Comparison of ENCODE assay signal across 19 mouse cellular contexts in genomic region chr11:9213580-9213979, GRCm38 (mm10). TPM values are rescaled to one million over a fixed set of nuclear protein-coding genes. Genes with fewer than 3 reads are reported as not detected.
DNase-seq lines count a peak whose midpoint lies in the region; ATAC-seq and TF ChIP-seq lines count a peak whose summit lies in the region.
"Had no signal": no experiment of that assay in that cellular context is flagged by ENCODE, and none has a peak within 500 bp of the region (broad histone marks: within the 10 kb centered on the region; RNA-seq: fewer than 3 reads in every experiment).

No protein-coding gene starts in this region.

- H3K4me1 ChIP-seq in midbrain, postnatal 0 days (ENCODE audit: insufficient read depth, low read length), result no peaks in the 10 kb centered on the region
- H3K4me1 ChIP-seq in midbrain, embryonic 14.5 days (ENCODE audit: control insufficient read depth, insufficient read depth, low read length), result no peaks in the 10 kb centered on the region
- H3K4me1 ChIP-seq: hindbrain, embryonic 13.5 days; intestine, embryonic 15.5 days; liver, embryonic 12.5 days; lung, embryonic 15.5 days; midbrain, embryonic 13.5 days; stomach, embryonic 15.5 days had no signal

- no peak overlapping the region for H3K4me3 ChIP-seq in midbrain, postnatal 0 days (ENCODE audit: low read depth, low read length)
- no peak overlapping the region for H3K4me3 ChIP-seq in midbrain, embryonic 14.5 days (replicated peaks; ENCODE audit: low read depth, low read length)
- H3K4me3 ChIP-seq: hindbrain, embryonic 13.5 days; intestine, embryonic 15.5 days; liver, embryonic 12.5 days; lung, embryonic 15.5 days; midbrain, embryonic 13.5 days; stomach, embryonic 15.5 days had no signal

- H3K27ac ChIP-seq in midbrain, postnatal 0 days (ENCODE audit: low read depth, low read length), result no peak overlapping the region
- no peak overlapping the region for H3K27ac ChIP-seq in midbrain, embryonic 14.5 days (replicated peaks; ENCODE audit: low read depth, low read length)
- H3K27ac ChIP-seq: hindbrain, embryonic 13.5 days; intestine, embryonic 15.5 days; liver, embryonic 12.5 days; lung, embryonic 15.5 days; midbrain, embryonic 13.5 days; stomach, embryonic 15.5 days had no signal

- no peak overlapping the region for H3K4me2 ChIP-seq in midbrain, postnatal 0 days (ENCODE audit: low read depth, low read length, poor library complexity, severe bottlenecking)
- H3K4me2 ChIP-seq in midbrain, embryonic 14.5 days (ENCODE audit: low read length), result no peak overlapping the region
- H3K4me2 ChIP-seq: hindbrain, embryonic 13.5 days; intestine, embryonic 15.5 days; liver, embryonic 12.5 days; lung, embryonic 15.5 days; midbrain, embryonic 13.5 days; stomach, embryonic 15.5 days had no signal

- no peaks in the 10 kb centered on the region for H3K27me3 ChIP-seq in midbrain, postnatal 0 days (ENCODE audit: insufficient read depth, low read length)
- no peaks in the 10 kb centered on the region for H3K27me3 ChIP-seq in midbrain, embryonic 14.5 days (ENCODE audit: control insufficient read depth, insufficient read depth, low read length)
- H3K27me3 ChIP-seq: hindbrain, embryonic 13.5 days; intestine, embryonic 15.5 days; liver, embryonic 12.5 days; lung, embryonic 15.5 days; midbrain, embryonic 13.5 days; stomach, embryonic 15.5 days had no signal

- 87% methylated on average over 9 of the region's 9 CpGs for WGBS in midbrain, postnatal 0 days
- 93% methylated on average over 9 of the region's 9 CpGs for WGBS in midbrain, embryonic 14.5 days

- ATAC-seq in frontal cortex, adult (ENCODE audit: low TSS enrichment), result peak; percentile 85
- ATAC-seq in midbrain, postnatal 0 days (ENCODE audit: low FRiP score), result no peak
- no peak for ATAC-seq in midbrain, embryonic 14.5 days (ENCODE audit: low FRiP score, low TSS enrichment)
- ATAC-seq: activated CD4-positive, CD25-positive, alpha-beta regulatory T cell, adult 4 months; intestine, embryonic 15.5 days; liver, embryonic 12.5 days; midbrain, embryonic 13.5 days had no signal

- H3K9ac ChIP-seq in midbrain, postnatal 0 days (replicated peaks; ENCODE audit: low read length, poor library complexity, severe bottlenecking), result no peak overlapping the region
- no peak overlapping the region for H3K9ac ChIP-seq in midbrain, embryonic 14.5 days (replicated peaks; ENCODE audit: low read length)
- H3K9ac ChIP-seq: hindbrain, embryonic 13.5 days; intestine, embryonic 15.5 days; liver, embryonic 12.5 days; lung, embryonic 15.5 days; midbrain, embryonic 13.5 days; stomach, embryonic 15.5 days had no signal

- H3K36me3 ChIP-seq in midbrain, postnatal 0 days (ENCODE audit: insufficient read depth, low read length), result no peaks in the 10 kb centered on the region
- H3K36me3 ChIP-seq in midbrain, embryonic 14.5 days (ENCODE audit: control insufficient read depth, insufficient read depth, low read length), result no peaks in the 10 kb centered on the region
- H3K36me3 ChIP-seq: hindbrain, embryonic 13.5 days; intestine, embryonic 15.5 days; liver, embryonic 12.5 days; lung, embryonic 15.5 days; midbrain, embryonic 13.5 days; stomach, embryonic 15.5 days had no signal

- no peaks in the 10 kb centered on the region for H3K9me3 ChIP-seq in midbrain, postnatal 0 days (ENCODE audit: low read length)
- no peaks in the 10 kb centered on the region for H3K9me3 ChIP-seq in midbrain, embryonic 14.5 days (ENCODE audit: control insufficient read depth, low read length)
- H3K9me3 ChIP-seq: hindbrain, embryonic 13.5 days; intestine, embryonic 15.5 days; liver, embryonic 12.5 days; lung, embryonic 15.5 days; midbrain, embryonic 13.5 days; stomach, embryonic 15.5 days had no signal

- DNase-seq in frontal cortex, postnatal 10 days (ENCODE audit: low spot score in 2 of 2), result no peak
- DNase-seq in midbrain, postnatal 0 days (ENCODE audit: low spot score), result peak; percentile 23
- DNase-seq in midbrain, embryonic 14.5 days, result no peak
- DNase-seq in cerebellum, adult 18-20 months, result peak; percentile 56 to 62
- DNase-seq in cerebellum, postnatal 25 days, result peak; percentile 78 to 83
- no peak for DNase-seq in thymus, postnatal 25 days
- DNase-seq: adrenal gland, postnatal 25 days; gastrocnemius, postnatal 25 days; kidney, postnatal 10 days; layer of hippocampus, postnatal 36 days had no signal

- no peak for TF ChIP-seq CTCF in midbrain, postnatal 0 days (IDR thresholded peaks at IDR 0.05)

RNA-seq across cellular contexts. Expression of gene Abca13, which starts 21.8 kb away (rescaled TPM):
- 0.05 and 0.28 TPM in 2 replicates for total RNA-seq in midbrain, postnatal 0 days (2014; rRNA removed)
- polyA plus RNA-seq in midbrain, postnatal 0 days (2015; fragmentation: Nextera tagmentation; extraction: Ambion mirVana), result 0.01 and 0.04 TPM in 2 replicates
- polyA plus RNA-seq in midbrain, embryonic 14.5 days (2014; fragmentation: Nextera tagmentation; extraction: Ambion mirVana), result 0.03 and 0.18 TPM in 2 replicates
- total RNA-seq: gastrocnemius, postnatal 25 days had no signal
- polyA plus RNA-seq: limb, embryonic 11.5 days had no signal

Comparison
In these comparisons a context has a peak if more than half of its experiments do, and no peak if none do; other contexts are left out.
1. DNase-seq: peak in midbrain, postnatal 0 days (single experiment), cerebellum, adult 18-20 months (2 of 2) and cerebellum, postnatal 25 days (2 of 2); none in frontal cortex, postnatal 10 days (0 of 2), midbrain, embryonic 14.5 days (single experiment) and thymus, postnatal 25 days (single experiment).